ENCODE assay signal across 9 mouse cellular contexts in genomic region chr17:9759421-9759852, GRCm38 (mm10).
A peak's percentile ranks its signal among the peaks of the same experiment; 100 is the strongest.
DNase-seq lines count a peak whose midpoint lies in the region; ATAC-seq lines count a peak whose summit lies in the region.
"Had no signal": no experiment of that assay in that cellular context is flagged by ENCODE, and none has a peak within 500 bp of the region (broad histone marks: within the 10 kb centered on the region; RNA-seq: fewer than 3 reads in every experiment).

No protein-coding gene starts in this region.

- H3K9ac ChIP-seq in forebrain, embryonic 16.5 days (replicated peaks; ENCODE audit: low read depth, low read length) = no peak overlapping the region
- no peak overlapping the region for H3K9ac ChIP-seq in hindbrain, embryonic 14.5 days

- WGBS in forebrain, embryonic 16.5 days = 9% methylated on average over 7 of the region's 7 CpGs
- 12% methylated on average over 7 of the region's 7 CpGs for WGBS in hindbrain, embryonic 14.5 days
- WGBS in midbrain, embryonic 10.5 days = 12% methylated on average over 7 of the region's 7 CpGs

- ATAC-seq in forebrain, embryonic 16.5 days = no peak
- ATAC-seq in hindbrain, embryonic 14.5 days (ENCODE audit: low FRiP score) = peak; percentile 55; the same call in 1 of the 2 replicates

- DNase-seq in heart, adult 11 months = peak; percentile 97
- no peak for DNase-seq in heart, postnatal 25 days (ENCODE audit: low spot score)
- peak; percentile 43 for DNase-seq in ZHBTc4 (ENCODE audit: low read depth, low spot score)
- peak; percentile 63 for DNase-seq in hindbrain, embryonic 14.5 days (ENCODE audit: low spot score)
- DNase-seq in midbrain, embryonic 10.5 days (ENCODE audit: low spot score) = peak; percentile 63
- no peak for DNase-seq in urinary bladder, postnatal 4 days (ENCODE audit: low spot score in 2 of 2)
- DNase-seq in B cell, adult 2 months = no peak

- H3K4me3 ChIP-seq in forebrain, embryonic 16.5 days (replicated peaks; ENCODE audit: low read length) = no peak overlapping the region
- no peak overlapping the region for H3K4me3 ChIP-seq in hindbrain, embryonic 14.5 days (replicated peaks; ENCODE audit: low read length)
- H3K4me3 ChIP-seq in midbrain, embryonic 10.5 days = peak overlapping the region; percentile 26; the same call in 1 of the 2 replicates

- H3K27ac ChIP-seq in forebrain, embryonic 16.5 days (ENCODE audit: low read length) = peak overlapping the region; percentile 77
- H3K27ac ChIP-seq in hindbrain, embryonic 14.5 days = peak overlapping the region; percentile 70
- H3K27ac ChIP-seq in midbrain, embryonic 10.5 days (replicated peaks) = peak overlapping the region; percentile 87

- 0 out of 2 replicates have a peak overlapping the region, but pooled peaks have one; percentile 9 for H3K4me2 ChIP-seq in forebrain, embryonic 16.5 days (ENCODE audit: low read length)
- H3K4me2 ChIP-seq in hindbrain, embryonic 14.5 days (replicated peaks) = no peak overlapping the region

- H3K27me3 ChIP-seq in forebrain, embryonic 16.5 days (replicated peaks; ENCODE audit: control insufficient read depth, insufficient read depth, low read length) = no peaks in the 10 kb centered on the region
- no peaks in the 10 kb centered on the region for H3K27me3 ChIP-seq in hindbrain, embryonic 14.5 days (ENCODE audit: control insufficient read depth, insufficient read depth, low read length)
- no peaks in the 10 kb centered on the region for H3K27me3 ChIP-seq in midbrain, embryonic 10.5 days (ENCODE audit: low read depth, poor library complexity, severe bottlenecking)

- H3K36me3 ChIP-seq in forebrain, embryonic 16.5 days (ENCODE audit: control insufficient read depth, insufficient read depth) = no peaks in the 10 kb centered on the region
- no peaks in the 10 kb centered on the region for H3K36me3 ChIP-seq in hindbrain, embryonic 14.5 days (replicated peaks; ENCODE audit: control insufficient read depth, insufficient read depth)
- no peaks in the 10 kb centered on the region for H3K36me3 ChIP-seq in midbrain, embryonic 10.5 days
- H3K36me3 ChIP-seq: G1E had no signal

- H3K9me3 ChIP-seq in forebrain, embryonic 16.5 days (ENCODE audit: control insufficient read depth, low read length) = no peaks in the 10 kb centered on the region
- no peaks in the 10 kb centered on the region for H3K9me3 ChIP-seq in hindbrain, embryonic 14.5 days (ENCODE audit: control insufficient read depth, low read length)
- no peaks in the 10 kb centered on the region for H3K9me3 ChIP-seq in midbrain, embryonic 10.5 days (replicated peaks)

- H3K4me1 ChIP-seq in forebrain, embryonic 16.5 days (replicated peaks; ENCODE audit: control insufficient read depth, insufficient read depth, low read length) = peaks cover 40% of the 10 kb centered on the region
- H3K4me1 ChIP-seq in hindbrain, embryonic 14.5 days (replicated peaks; ENCODE audit: control insufficient read depth, insufficient read depth, low read length) = peaks cover 25% of the 10 kb centered on the region
- H3K4me1 ChIP-seq in midbrain, embryonic 10.5 days = peaks cover 74% of the 10 kb centered on the region

- intact Hi-C loops in heart, postnatal 25 days (cut with DNase I) = loop anchor here (2.0 to 10.0 kb wide), 8 partner anchors 188 to 985 kb away; no protein-coding TSS in a partner anchor

Comparison
In these comparisons a context has a peak if more than half of its experiments do, and no peak if none do; other contexts are left out.
1. DNase-seq: peak in heart, adult 11 months (single experiment), ZHBTc4 (single experiment), hindbrain, embryonic 14.5 days (single experiment) and midbrain, embryonic 10.5 days (single experiment); none in heart, postnatal 25 days (single experiment), urinary bladder, postnatal 4 days (0 of 2) and B cell, adult 2 months (0 of 2).
2. Peak in every context shown above with its lines, with median percentiles within 50 percentile points of each other: H3K27ac ChIP-seq.